Mouse (Mus musculus): ENCODE measurements around the gene Usp4.
"Not testable (repeated sequence)": the region's sequence is repeated elsewhere in the genome, so short reads cannot be mapped to it uniquely, and the experiment has no call there.

The Usp4 gene

GRCm38 (mm10) chr9:108347540-108348289 is at the start of gene Usp4:
Usp4 (plus strand) TSS chr9:108347853.
- peak; percentile 92 to 97 for DNase-seq (ENCODE audit: inconsistent age in 2 of 2, low spot score in 1 of 2)

DNA sequence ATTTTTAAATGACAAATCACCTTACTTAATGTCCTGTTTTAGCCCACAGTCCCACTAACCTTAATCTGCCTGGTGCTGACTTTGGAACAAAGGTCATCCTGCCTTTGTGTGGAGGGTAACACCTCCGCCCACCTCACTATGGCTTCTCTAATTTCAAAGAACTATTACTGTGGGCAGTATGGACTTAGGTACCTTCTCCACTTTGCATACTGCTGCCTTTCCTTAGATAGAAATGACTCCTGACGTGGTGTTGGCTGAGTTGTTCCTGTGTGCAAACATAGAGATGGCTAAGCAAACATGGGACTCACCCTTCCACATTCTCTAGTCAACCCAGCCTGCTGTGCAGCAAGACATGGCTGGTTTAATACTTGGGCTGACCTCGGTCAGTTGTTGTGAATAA is 45.8 kb upstream of the Usp4 start:
- DNase-seq (ENCODE audit: inconsistent age in 2 of 2, low spot score in 1 of 2): no peak

- no peak for DNase-seq (ENCODE audit: inconsistent age in 2 of 2, low spot score in 1 of 2)
Observed at GRCm38 (mm10) chr9:108304716-108305115, 42.9 kb upstream of the Usp4 start.

DNA sequence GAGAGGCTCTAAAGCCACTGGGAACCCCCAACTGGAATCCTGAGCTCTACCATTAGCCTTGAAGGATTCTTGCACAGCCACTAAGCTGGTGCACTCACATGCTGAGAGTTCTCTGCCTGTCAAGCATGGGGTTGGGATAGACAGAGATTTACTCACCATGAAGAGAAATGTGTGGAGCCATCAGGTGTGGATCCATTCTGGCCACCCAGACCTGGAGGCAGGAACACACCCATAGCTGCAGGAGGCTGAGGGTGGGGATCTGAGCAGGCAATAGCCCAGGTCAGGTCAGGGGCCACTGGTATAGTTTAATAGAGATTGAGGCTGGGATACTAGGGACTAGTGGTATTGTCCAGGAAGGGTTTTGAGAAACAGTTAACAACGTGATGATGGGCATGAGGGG is 42.5 kb upstream of the Usp4 start:
- peak in 1 of 2 experiments; percentile 33 for DNase-seq (ENCODE audit: inconsistent age in 2 of 2, low spot score in 1 of 2)

GRCm38 (mm10) chr9:108305629-108306520 is 41.8 kb upstream of the Usp4 start, which contains the start of the genes Rhoa and Tcta:
Rhoa (plus strand) TSS chr9:108306129.
Tcta (minus strand) TSS chr9:108306160.
- peak; percentile 99 to 100 for DNase-seq (ENCODE audit: inconsistent age in 2 of 2, low spot score in 1 of 2)

DNA sequence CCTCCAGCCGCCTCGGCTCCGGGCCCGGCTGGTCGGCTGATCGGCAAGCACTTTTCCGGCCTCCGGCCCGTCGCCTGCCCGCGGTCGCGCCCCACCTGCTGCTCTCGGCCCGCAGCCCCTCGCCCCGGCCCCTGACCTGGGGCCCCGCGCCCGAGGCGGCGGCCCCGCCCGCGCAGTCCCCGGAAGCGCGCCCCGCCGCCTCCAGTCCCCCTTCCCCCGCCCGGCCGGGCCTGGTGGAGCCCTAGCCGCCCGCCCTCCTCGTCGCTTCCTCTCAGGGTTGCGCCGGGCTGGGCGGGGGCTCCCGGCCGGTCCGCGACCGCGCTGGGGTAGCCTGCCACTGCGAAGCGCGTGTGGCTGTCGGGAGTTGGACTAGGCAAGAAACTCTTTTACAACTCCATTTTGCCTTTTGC is 41.1 kb upstream of the Usp4 start:
- DNase-seq (ENCODE audit: inconsistent age in 2 of 2, low spot score in 1 of 2): peak; percentile 87 to 94

- no peak for DNase-seq (ENCODE audit: inconsistent age in 2 of 2, low spot score in 1 of 2)
Observed at GRCm38 (mm10) chr9:108307021-108307807, 40.4 kb upstream of the Usp4 start.

- DNase-seq (ENCODE audit: inconsistent age in 2 of 2, low spot score in 1 of 2): no peak
Observed at GRCm38 (mm10) chr9:108308141-108308540, 39.5 kb upstream of the Usp4 start.

- DNase-seq (ENCODE audit: inconsistent age in 2 of 2, low spot score in 1 of 2): no peak
Observed at GRCm38 (mm10) chr9:108317572-108317971, 30.1 kb upstream of the Usp4 start.

DNA sequence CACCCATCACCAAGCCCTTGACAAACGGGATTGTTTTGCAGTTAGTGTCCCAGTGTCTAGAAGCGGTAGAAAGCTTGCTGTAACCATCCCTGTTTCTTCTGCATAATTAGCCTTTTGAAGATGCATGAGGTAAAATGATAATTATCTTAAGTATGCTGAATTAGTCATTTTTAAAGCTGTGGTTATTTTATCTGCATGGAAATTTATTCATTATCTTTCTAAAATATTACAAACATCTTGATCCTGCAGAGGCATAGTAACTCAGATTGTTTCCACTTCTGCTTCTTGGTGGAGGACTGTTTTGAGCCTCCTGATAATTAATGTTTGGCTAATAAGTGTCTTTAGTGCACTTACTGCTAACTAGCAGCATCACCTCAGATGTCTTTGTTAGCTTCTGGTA is 29.2 kb upstream of the Usp4 start:
- DNase-seq (ENCODE audit: inconsistent age in 2 of 2, low spot score in 1 of 2): no peak

GRCm38 (mm10) chr9:108322054-108322453 is 25.6 kb upstream of the Usp4 start:
- DNase-seq (ENCODE audit: inconsistent age in 2 of 2, low spot score in 1 of 2): not testable (repeated sequence)

DNA sequence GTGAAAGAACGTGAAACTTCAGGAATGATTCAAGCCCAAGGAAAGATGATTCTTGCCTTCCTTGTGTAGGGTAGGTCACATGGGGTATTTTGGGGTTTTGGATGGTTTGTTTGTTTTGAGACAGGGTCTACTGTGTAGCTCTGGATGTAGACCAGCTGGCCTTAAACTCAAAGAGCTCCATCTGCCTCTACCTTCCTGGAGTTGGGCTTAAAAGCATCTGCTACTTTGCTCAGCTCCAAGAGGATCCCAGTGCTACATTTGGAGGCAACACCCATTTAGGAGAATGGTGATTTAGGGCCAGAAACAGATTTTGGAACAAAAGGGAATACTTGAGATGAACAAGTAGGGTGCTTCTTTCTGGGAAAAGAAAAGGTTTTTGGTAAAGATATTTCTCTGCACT is 22.9 kb upstream of the Usp4 start:
- DNase-seq (ENCODE audit: inconsistent age in 2 of 2, low spot score in 1 of 2): no peak

DNA sequence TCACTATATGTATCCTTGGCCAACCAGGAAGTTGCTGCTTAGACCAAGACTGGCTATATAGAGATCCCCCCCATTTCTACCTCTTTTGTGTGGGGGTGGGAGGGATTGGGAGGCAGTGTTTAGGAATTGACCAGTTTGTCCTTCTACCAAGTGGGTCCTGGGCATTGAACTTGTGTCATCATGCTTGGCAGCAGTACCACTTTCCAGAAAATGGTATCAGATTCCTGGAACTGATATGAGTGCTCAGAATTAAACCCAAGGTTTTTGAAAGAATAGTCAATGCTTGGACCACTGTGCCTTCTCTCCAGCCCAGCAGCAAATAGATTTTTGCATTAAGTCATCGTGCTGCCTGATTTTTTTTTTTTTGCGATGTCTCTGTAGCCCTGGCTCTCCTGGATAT is 21.8 kb upstream of the Usp4 start:
- peak in 1 of 2 experiments; percentile 65 for DNase-seq (ENCODE audit: inconsistent age in 2 of 2, low spot score in 1 of 2)

- DNase-seq (ENCODE audit: inconsistent age in 2 of 2, low spot score in 1 of 2): no peak
Observed at GRCm38 (mm10) chr9:108337848-108338550, 9.7 kb upstream of the Usp4 start.

GRCm38 (mm10) chr9:108338551-108338885 is 9.1 kb upstream of the Usp4 start:
- DNase-seq (ENCODE audit: inconsistent age in 2 of 2, low spot score in 1 of 2): peak in 1 of 2 experiments; percentile 26

DNA sequence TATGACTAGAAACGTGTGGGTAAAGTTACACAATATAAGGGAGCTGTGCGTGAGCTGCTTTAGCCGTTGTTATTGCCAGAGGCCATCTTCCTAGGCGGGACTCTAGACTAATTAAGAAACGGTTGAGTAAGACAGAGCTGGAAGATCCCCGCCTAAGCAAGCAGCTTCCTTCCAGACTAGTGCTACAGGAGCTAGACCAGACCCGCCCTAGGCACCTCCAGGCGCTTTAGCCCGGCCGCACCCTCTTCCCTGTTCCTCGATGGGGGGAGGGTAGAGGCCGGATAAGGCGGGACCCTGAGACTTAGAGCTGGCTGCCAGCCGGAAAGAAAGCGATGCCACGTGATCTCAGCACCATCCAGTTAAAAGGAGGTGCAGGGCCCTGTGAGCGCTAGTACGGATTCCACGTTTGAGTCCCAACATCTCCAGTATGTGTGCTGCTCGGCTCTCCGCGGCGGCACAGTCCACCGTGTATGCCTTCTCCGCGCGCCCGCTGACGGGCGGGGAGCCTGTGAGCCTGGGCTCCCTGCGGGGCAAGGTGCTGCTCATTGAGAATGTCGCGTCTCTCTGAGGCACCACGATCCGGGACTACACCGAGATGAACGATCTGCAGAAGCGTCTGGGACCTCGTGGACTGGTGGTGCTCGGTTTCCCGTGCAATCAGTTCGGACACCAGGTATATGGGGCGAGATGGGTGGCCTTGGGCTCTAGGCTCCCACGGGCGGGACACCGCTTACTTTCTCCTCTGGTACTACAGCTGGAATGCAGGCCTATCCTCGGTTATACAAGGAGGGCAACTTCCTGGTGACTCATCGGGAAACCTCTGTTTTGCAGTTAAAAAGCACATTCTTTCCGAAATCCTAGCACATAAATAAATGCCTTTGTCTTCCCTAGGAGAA is 8.5 kb upstream of the Usp4 start, which contains the start of gene Gpx1:
Gpx1 (plus strand) TSS at position 18 of the 896 bp plus-strand sequence.
- peak; percentile 94 to 97 for DNase-seq (ENCODE audit: inconsistent age in 2 of 2, low spot score in 1 of 2)

DNA sequence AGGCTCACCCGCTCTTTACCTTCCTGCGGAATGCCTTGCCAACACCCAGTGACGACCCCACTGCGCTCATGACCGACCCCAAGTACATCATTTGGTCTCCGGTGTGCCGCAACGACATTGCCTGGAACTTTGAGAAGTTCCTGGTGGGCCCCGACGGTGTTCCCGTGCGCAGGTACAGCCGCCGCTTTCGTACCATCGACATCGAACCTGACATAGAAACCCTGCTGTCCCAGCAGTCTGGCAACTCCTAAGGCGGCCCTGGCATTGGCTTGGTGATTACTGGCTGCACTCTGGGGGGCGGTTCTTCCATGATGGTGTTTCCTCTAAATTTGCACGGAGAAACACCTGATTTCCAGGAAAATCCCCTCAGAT is 7.8 kb upstream of the Usp4 start:
- peak in 1 of 2 experiments; percentile 53 for DNase-seq (ENCODE audit: inconsistent age in 2 of 2, low spot score in 1 of 2)

DNA sequence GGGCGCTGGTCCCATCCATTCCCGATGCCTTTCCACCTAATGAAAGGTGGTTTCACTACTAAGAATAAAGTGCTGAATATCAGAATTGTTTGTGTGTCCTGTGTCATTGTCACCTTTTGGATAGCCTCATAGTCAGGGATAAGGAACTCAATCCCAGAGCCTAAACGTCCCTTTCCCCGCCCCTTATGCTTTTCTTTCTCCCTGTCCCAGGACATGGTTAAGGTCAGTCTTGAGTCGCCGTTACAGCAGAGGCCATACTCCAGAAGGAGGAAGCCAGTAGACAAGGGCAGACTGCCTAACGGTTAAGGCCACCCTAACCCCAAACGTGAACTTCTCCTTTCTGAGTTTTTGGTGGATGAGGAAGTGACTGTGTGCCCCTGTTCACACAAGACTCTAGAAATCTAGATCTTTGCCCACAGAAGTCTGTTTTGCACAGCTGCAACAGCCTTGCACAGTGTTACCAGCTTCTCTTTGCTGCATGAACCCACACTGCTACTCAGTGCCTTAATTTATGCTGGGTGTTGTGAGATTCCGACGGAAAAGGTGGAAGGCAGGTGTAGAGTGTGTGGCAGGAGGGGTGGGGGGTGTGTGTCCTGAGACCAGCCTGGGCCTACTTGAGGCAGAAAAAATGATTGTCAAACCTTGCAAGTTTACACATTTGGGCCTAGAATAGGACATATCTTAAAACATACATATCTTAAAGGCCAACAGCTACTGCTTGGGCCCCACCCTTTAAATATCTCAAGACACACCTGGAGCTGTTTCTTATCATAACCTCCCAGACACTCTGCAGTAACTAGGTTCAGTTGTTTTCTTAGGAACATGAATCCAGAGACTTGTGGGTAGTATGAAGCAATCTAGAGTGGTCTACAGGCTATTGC is 7.2 kb upstream of the Usp4 start:
- peak; percentile 66 to 89 for DNase-seq (ENCODE audit: inconsistent age in 2 of 2, low spot score in 1 of 2)

- no peak for DNase-seq (ENCODE audit: inconsistent age in 2 of 2, low spot score in 1 of 2)
Observed at GRCm38 (mm10) chr9:108341139-108341475, 6.5 kb upstream of the Usp4 start.
